Mouse (Mus musculus) layer of hippocampus, adult 9-10 months (tissue): Measurements from ENCODE around the gene Tcte2.
"Not testable (repeated sequence)": the region's sequence is repeated elsewhere in the genome, so short reads cannot be mapped to it uniquely, and the experiment has no call there.

ENCODE experiments used
- DNase-seq: peaks from one replicate; pipeline ENCODE4 v3.0.0; 2022; ENCODE audit warnings: low spot score

Gene Tcte2

GRCm38 (mm10) chr17:13682378-13683026, 79.1 kb downstream of the Tcte2 start:
- no peak for DNase-seq

GRCm38 (mm10) chr17:13681686-13682085, 79.9 kb downstream of the Tcte2 start:
- no peak for DNase-seq

- peak; percentile 48 for DNase-seq
These were observed 80.5 kb downstream of the Tcte2 start for GRCm38 (mm10) chr17:13681126-13681525.

- no peak for DNase-seq
These were observed 81.3 kb downstream of the Tcte2 start for GRCm38 (mm10) chr17:13680318-13680717.

GRCm38 (mm10) chr17:13679725-13680124, 81.9 kb downstream of the Tcte2 start:
- no peak for DNase-seq

GRCm38 (mm10) chr17:13677225-13678148, 84.1 kb downstream of the Tcte2 start:
- no peak for DNase-seq

- DNase-seq: not testable (repeated sequence)
These were observed 85.5 kb downstream of the Tcte2 start for GRCm38 (mm10) chr17:13676099-13676498.

- DNase-seq: no peak
These were observed 86.0 kb downstream of the Tcte2 start for GRCm38 (mm10) chr17:13675630-13676029.

GRCm38 (mm10) chr17:13674695-13675306, 86.8 kb downstream of the Tcte2 start:
- no peak for DNase-seq

GRCm38 (mm10) chr17:13671732-13672131, 89.9 kb downstream of the Tcte2 start:
- no peak for DNase-seq

GRCm38 (mm10) chr17:13670227-13670626, 91.4 kb downstream of the Tcte2 start:
- DNase-seq: no peak

GRCm38 (mm10) chr17:13669206-13669605, 92.4 kb downstream of the Tcte2 start:
- no peak for DNase-seq

GRCm38 (mm10) chr17:13668052-13669015, 93.3 kb downstream of the Tcte2 start:
- DNase-seq: no peak

- DNase-seq: no peak
These were observed 94.6 kb downstream of the Tcte2 start for GRCm38 (mm10) chr17:13667006-13667405.

GRCm38 (mm10) chr17:13665731-13666130, 95.9 kb downstream of the Tcte2 start:
- DNase-seq: no peak

GRCm38 (mm10) chr17:13663386-13664166, 98.0 kb downstream of the Tcte2 start:
- no peak for DNase-seq
